Mouse (Mus musculus) megakaryocyte, embryonic 14.5 days (primary cell): ENCODE measurements around the gene Arhgef3. TPM values are rescaled to one million over a fixed set of nuclear protein-coding genes. Genes with fewer than 3 reads are reported as not detected.

ENCODE experiments used
- H3K27me3 ChIP-seq: replicated peaks from 2 replicates; pipeline ENCODE3; 2012; ENCODE audit warnings: inconsistent platforms
- H3K36me3 ChIP-seq: replicated peaks from 2 replicates; pipeline ENCODE3; 2012; ENCODE audit warnings: low read length, inconsistent platforms, mixed read lengths
- H3K4me1 ChIP-seq: 2 replicates; pipeline ENCODE4 v1.6.1; 2012; ENCODE audit warnings: inconsistent platforms
- H3K4me3 ChIP-seq: replicated peaks from 2 replicates; pipeline ENCODE3; 2012; ENCODE audit warnings: moderate library complexity, mild to moderate bottlenecking, inconsistent platforms
- H3K9me3 ChIP-seq: 2 replicates; pipeline ENCODE4 v1.6.1; 2012; ENCODE audit warnings: inconsistent platforms
- FLI1 ChIP-seq: IDR thresholded peaks from 2 replicates; pipeline ENCODE4 v1.6.1; 2012; ENCODE audit warnings: low read length, inconsistent platforms, mixed read lengths
- GATA1 ChIP-seq: IDR thresholded peaks from 3 replicates; pipeline ENCODE4 v1.6.1; 2012; ENCODE audit warnings: mixed read lengths, low read length, inconsistent platforms, borderline replicate concordance
- polyA plus RNA-seq: library from polyadenylated mRNA; stranded (reverse); fragments of >175 nt; gene quantifications from 2 replicates; pipeline ENCODE4 v1.2.3, GENCODE M21; 2012; ENCODE audit warnings: low replicate concordance; ENCODE audit not compliant: insufficient read depth

Arhgef3 gene
- polyA plus RNA-seq, 1 experiment: 6.7 TPM

DNA sequence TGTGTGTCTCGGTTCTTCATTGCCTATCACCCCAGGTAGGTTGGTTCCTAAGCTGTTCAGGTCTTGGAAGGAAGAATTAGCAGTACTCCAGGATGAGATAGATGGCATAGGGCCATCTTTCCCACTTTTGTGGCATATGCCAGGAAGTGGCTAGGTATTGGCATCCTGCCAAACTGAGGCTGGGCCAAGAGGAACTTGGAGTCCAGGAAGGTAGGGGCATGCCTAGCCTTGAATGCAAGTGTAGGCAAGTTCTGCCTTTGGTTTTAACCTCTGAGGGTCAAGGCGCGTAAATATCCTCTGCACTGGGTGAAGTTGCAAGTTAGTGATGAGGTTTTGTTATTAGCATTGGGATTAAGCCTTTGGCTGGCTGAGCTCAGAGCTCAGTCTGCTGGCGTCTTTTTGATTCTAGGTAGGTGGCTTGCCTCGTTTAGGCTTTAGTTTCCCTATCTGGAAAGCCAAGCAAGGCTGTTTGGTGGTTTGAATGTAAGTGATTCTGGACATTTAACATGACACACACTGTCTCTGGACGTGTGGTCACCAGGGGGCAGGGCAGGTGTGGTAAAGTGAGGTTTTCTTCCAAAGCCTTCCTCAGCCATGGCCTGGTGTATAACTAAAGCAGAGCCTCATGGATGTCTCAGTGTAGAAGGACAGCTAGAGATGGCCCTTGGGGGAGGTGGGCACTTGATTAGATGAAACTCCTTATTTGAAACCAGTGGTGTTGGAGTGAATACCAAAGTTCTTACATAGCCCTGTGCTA, 5.8 kb upstream of the Arhgef3 start:
- Histone ChIP-seq H3K27me3 (peaks cover 61% of the 10 kb centered on the region), H3K36me3 (no peaks in the 10 kb centered on the region), H3K4me3 (no peak overlapping the region), H3K4me1 (peaks cover 8% of the 10 kb centered on the region), H3K9me3 (peaks cover 3% of the 10 kb centered on the region; the same call in 1 of the 2 replicates)
- TF ChIP-seq GATA1 (no peak), FLI1 (no peak)

DNA sequence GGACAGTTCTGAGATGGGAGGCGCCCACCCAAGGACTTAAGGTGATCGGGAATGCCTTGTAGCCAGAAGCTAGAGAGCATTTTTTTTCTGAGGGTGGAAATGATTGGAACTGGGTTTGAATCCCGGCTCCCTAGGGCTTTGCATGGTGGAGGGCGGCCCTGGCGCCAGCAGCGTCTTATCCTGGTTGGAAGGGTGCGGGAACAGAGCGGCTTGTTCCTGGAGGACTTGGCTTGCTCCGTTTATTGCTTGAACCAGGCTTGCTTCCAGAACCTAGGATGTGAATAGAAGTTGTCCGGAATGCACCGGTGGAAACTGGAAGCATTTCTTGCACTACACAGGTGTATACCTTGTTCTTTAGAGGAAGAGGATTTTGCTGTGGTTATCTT, 569 bp downstream of the Arhgef3 start:
- TF ChIP-seq FLI1: no peak
- no peak for TF ChIP-seq GATA1
- Histone ChIP-seq H3K9me3 (no peaks in the 10 kb centered on the region), H3K4me3 (peak overlapping the region; percentile 91), H3K36me3 (no peaks in the 10 kb centered on the region), H3K27me3 (peaks cover 71% of the 10 kb centered on the region), H3K4me1 (peaks cover 13% of the 10 kb centered on the region)

DNA sequence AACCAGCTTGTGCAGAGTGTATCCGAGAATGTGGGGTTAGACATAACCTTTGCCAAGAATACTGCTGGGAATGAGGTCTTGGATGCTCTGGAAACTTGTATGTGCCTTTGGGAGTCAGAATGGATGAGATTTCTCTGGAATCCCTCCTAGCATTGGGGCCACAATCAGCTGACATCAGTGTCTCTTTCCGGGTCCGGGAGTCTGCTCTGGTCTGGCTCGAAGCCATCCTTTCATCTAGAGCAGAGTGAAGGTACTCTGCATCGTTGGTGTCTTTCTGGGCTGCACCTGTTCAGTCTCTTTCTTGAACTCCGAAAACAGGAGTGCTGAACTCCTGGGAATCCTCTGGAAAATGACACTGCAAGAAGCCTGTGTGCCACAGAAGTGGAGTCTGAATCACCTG, 1.3 kb downstream of the Arhgef3 start:
- Histone ChIP-seq H3K4me1 (peaks cover 13% of the 10 kb centered on the region), H3K27me3 (peaks cover 69% of the 10 kb centered on the region), H3K36me3 (no peaks in the 10 kb centered on the region), H3K4me3 (no peak overlapping the region), H3K9me3 (peaks cover 5% of the 10 kb centered on the region)
- TF ChIP-seq GATA1: no peak
- no peak for TF ChIP-seq FLI1

DNA sequence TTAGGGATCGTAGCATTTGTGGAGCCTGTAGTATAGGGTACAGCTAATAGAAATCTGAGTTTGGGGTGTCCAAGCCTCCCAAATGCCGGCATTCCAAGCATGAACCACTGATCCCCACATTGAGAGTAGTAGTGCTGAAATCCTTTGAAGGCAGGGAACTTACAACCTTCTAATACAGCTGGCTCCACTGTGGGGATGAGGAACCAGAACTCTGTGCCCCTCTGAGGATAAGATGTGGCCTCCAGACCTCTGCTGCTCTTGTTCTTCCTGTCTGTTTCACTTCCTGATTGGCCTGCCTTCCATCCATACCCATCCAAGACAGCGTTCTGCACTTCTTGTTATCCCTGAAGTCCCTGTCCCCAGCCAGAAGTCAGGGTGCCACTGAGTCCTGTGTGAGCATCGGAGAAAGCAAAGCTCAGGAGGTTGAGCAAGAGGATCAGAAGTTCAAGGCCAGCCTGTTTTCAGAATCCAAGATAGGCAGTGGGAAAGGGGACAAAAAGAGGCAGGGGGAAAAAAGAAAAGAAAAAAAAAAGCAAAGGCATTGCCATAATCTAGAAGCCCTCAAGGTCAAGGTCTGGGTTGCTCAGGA, 2.0 kb downstream of the Arhgef3 start:
- Histone ChIP-seq H3K9me3 (peaks cover 5% of the 10 kb centered on the region), H3K4me1 (peaks cover 13% of the 10 kb centered on the region), H3K27me3 (peaks cover 68% of the 10 kb centered on the region), H3K36me3 (no peaks in the 10 kb centered on the region), H3K4me3 (no peak overlapping the region)
- TF ChIP-seq FLI1 (no peak), GATA1 (no peak)

DNA sequence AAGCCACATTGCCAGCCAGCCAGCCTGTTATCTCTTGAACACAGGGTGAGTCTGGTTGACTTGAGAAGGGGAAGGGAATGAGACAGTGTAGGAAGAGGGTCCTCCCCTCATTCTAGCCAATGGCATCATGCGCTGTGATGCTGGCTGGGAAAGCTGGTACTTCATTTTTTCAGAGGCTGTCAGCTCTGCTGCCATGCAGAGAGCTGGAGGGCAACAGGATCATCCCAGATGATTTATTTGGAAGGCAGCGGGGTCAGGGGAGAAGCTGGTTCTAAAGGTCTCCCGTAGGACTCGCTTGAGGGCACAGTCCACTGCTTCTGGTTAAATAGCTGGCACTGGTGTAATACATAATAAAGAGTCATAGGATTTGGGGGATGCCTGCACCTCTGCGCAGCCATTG, 3.8 kb downstream of the Arhgef3 start:
- Histone ChIP-seq H3K27me3 (peaks cover 66% of the 10 kb centered on the region), H3K36me3 (no peaks in the 10 kb centered on the region), H3K9me3 (peaks cover 5% of the 10 kb centered on the region), H3K4me1 (peaks cover 15% of the 10 kb centered on the region), H3K4me3 (no peak overlapping the region)
- TF ChIP-seq FLI1: no peak
- no peak for TF ChIP-seq GATA1

DNA sequence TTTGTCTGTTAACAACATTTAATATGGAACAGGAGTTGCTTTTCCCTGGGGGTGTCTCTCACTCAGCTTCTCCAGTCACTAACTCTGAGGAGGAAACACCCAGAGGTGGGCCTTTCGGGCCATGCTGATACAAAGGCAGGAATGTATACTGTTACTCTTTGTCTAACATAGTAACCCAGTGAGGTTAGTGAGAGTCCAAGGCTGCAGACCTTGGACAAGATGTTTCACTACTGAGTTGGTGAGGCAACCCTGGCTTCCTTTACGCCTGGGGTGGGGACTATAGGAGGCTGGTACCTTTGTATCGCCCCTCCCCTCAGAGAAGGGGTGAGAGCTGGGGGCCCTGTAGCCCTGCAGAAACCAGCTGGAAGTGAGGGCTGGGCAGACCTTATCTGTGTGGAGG, 7.9 kb downstream of the Arhgef3 start:
- H3K4me1 ChIP-seq: 0 out of 2 replicates have a peak, but pooled peaks cover 4% of the 10 kb centered on the region
- peaks cover 5% of the 10 kb centered on the region for H3K9me3 ChIP-seq
- no peak for TF ChIP-seq GATA1
- TF ChIP-seq FLI1: no peak
- H3K36me3 ChIP-seq: no peaks in the 10 kb centered on the region
- no peak overlapping the region for H3K4me3 ChIP-seq
- H3K27me3 ChIP-seq: peaks cover 38% of the 10 kb centered on the region

DNA sequence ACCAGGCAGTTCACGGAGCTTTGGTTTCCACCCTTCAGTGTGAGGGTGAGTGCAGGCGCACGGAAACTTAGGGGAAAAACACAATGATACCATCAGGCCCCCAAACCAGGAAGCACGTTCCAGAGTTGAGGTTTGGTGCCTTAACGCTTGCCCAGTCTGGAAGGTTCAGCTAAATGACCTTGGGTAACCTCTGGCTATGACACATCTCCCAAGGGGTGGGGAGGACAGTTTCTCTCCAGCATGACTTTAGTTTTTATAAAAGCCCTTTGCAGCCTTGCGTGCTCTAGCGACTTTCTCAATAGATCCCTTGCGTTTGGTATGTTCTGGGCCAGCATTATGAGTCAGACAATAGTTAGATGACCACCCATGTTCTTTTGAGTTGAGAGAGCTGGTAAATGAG, 8.8 kb downstream of the Arhgef3 start:
- 0 out of 2 replicates have a peak, but pooled peaks cover 4% of the 10 kb centered on the region for H3K4me1 ChIP-seq
- H3K4me3 ChIP-seq: no peak overlapping the region
- no peaks in the 10 kb centered on the region for H3K36me3 ChIP-seq
- H3K27me3 ChIP-seq: peaks cover 32% of the 10 kb centered on the region
- H3K9me3 ChIP-seq: peaks cover 5% of the 10 kb centered on the region
- no peak for TF ChIP-seq FLI1
- no peak for TF ChIP-seq GATA1

DNA sequence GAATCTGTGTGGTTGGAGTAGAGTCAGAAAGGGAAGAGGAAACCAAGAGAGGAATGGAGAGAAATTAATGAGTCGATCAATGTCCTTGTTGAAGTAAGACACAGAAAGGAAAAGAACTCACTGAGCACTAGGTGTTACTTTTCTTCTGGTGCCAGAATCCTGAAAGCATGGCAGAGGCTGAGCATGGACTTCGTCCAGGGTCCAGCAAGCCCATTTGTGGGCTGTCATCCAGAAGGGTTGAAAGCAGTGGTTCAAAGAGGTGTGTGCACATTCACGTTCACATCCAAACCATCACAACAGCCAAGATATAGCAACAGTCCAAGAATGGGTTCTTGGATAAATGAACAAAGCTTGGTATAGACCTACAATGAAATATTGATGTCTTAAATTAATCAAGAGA, 15.3 kb downstream of the Arhgef3 start:
- TF ChIP-seq GATA1 (no peak), FLI1 (no peak)
- Histone ChIP-seq H3K27me3 (peaks cover 31% of the 10 kb centered on the region), H3K9me3 (peaks cover 2% of the 10 kb centered on the region), H3K4me3 (no peak overlapping the region), H3K36me3 (no peaks in the 10 kb centered on the region), H3K4me1 (no peaks in the 10 kb centered on the region)

DNA sequence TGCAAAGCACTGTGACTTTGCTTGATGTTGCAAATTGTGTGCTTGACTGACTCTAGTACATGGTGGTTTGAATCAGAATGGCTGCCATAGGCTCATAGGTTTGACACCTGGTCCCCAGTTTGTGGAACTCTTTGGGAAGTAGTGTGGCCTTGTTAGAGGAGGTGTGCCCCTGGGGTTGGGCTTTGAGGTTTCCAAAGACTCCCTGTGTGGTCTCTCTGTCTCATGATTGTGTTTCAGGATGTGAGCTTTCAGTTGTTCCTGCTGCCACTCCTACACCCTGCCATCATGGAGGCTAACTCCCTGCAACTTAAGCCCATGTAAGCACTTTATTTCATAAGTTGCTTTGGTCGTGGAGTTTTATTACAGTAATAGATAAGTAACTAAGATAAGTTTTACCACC, 16.0 kb downstream of the Arhgef3 start:
- peaks cover 28% of the 10 kb centered on the region for H3K27me3 ChIP-seq
- H3K9me3 ChIP-seq: peaks cover 6% of the 10 kb centered on the region
- TF ChIP-seq FLI1 (no peak), GATA1 (no peak)
- H3K36me3 ChIP-seq: no peaks in the 10 kb centered on the region
- H3K4me1 ChIP-seq: no peaks in the 10 kb centered on the region
- no peak overlapping the region for H3K4me3 ChIP-seq

DNA sequence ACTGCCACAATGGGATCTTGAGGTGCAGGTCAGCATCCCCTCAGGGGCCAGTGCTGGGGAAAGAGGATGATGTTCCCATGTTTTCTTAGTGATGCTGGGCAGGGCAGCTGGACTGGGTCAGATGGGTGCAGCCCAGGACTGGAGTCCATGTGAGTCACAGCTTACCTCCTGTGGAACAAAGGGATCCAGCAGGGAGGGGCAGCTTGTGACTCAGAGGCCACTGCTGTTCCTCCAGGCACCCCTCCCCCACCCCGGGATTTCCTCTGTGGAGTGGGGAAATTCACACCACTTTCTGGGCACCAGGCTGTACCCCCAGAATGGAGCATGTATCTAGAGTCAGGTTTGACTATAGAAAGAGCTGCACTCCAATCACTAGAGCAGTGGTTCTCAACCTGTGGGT, 16.8 kb downstream of the Arhgef3 start:
- H3K36me3 ChIP-seq: no peaks in the 10 kb centered on the region
- no peak for TF ChIP-seq FLI1
- no peak for TF ChIP-seq GATA1
- H3K4me3 ChIP-seq: no peak overlapping the region
- H3K4me1 ChIP-seq: no peaks in the 10 kb centered on the region
- peaks cover 6% of the 10 kb centered on the region for H3K9me3 ChIP-seq
- H3K27me3 ChIP-seq: peaks cover 29% of the 10 kb centered on the region
